Mouse (Mus musculus) cortical plate, adult 2 months (tissue): ENCODE measurements around the gene G0s2. TPM values are rescaled to one million over a fixed set of nuclear protein-coding genes. Genes with fewer than 3 reads are reported as not detected.

Experiments
- H3K27ac ChIP-seq: fragments of 200-500 bp; 2 replicates; pipeline ENCODE4 v1.5.1; 2012; ENCODE audit warnings: low read length, control low read depth, inconsistent platforms; ENCODE audit not compliant: insufficient read depth
- H3K4me1 ChIP-seq: fragments of 200-500 bp; 2 replicates; pipeline ENCODE4 v1.6.1; 2011; ENCODE audit warnings: low read length; ENCODE audit not compliant: control insufficient read depth, insufficient read depth
- H3K4me3 ChIP-seq: fragments of 200-500 bp; 2 replicates; pipeline ENCODE4 v1.5.1; 2011; ENCODE audit warnings: mild to moderate bottlenecking, low read length, control low read depth; ENCODE audit not compliant: insufficient read depth
- CTCF ChIP-seq: fragments of 200-500 bp; IDR thresholded peaks from 2 replicates; pipeline ENCODE4 v1.5.1; 2011; ENCODE audit warnings: mild to moderate bottlenecking, control low read depth, low read length; ENCODE audit not compliant: insufficient read depth; ENCODE audit errors: extremely low read depth
- POLR2A ChIP-seq: fragments of 200-500 bp; IDR thresholded peaks from 2 replicates; pipeline ENCODE4 v1.6.1; 2011; ENCODE audit warnings: mild to moderate bottlenecking, low read length, control low read depth; ENCODE audit not compliant: insufficient read depth; ENCODE audit errors: extremely low read depth
- polyA plus RNA-seq: library from polyadenylated mRNA; depleted of rRNA; stranded (reverse); fragments of >200 nt; gene quantifications from 2 replicates; pipeline ENCODE4 v1.2.3, GENCODE M21; 2012

G0s2 gene
- polyA plus RNA-seq, 1 experiment = 22.6 TPM

GRCm38 (mm10) chr1:193272137-193272915 lies 691 bp downstream of the G0s2 start:
- TF ChIP-seq CTCF (no peak), POLR2A (no peak)
- peaks cover 3% of the 10 kb centered on the region for H3K4me1 ChIP-seq
- peak overlapping the region; percentile 48 for H3K4me3 ChIP-seq
- peak overlapping the region; percentile 88 for H3K27ac ChIP-seq

GRCm38 (mm10) chr1:193270965-193271763 lies 1.9 kb downstream of the G0s2 start:
- Histone ChIP-seq H3K27ac (no peak overlapping the region), H3K4me3 (peak overlapping the region; percentile 48; the same call in 1 of the 2 replicates)
- no peak for TF ChIP-seq POLR2A
- no peak for TF ChIP-seq CTCF

GRCm38 (mm10) chr1:193265734-193266133 lies 7.3 kb downstream of the G0s2 start:
- Histone ChIP-seq H3K27ac (no peak overlapping the region), H3K4me3 (no peak overlapping the region), H3K4me1 (peaks cover 2% of the 10 kb centered on the region)
- TF ChIP-seq POLR2A (no peak), CTCF (no peak)

More at GRCm38 (mm10) chr1:193270965-193271763, 1.9 kb downstream of the G0s2 start:
- H3K4me1 ChIP-seq = peaks cover 3% of the 10 kb centered on the region

- no peak within 1 kb of the TSS for H3K4me3 ChIP-seq
- TF ChIP-seq CTCF = no peak
- no peak for TF ChIP-seq POLR2A
- H3K27ac ChIP-seq = no peak within 1 kb of the TSS
- peaks cover 2% of the 10 kb centered on the region for H3K4me1 ChIP-seq
Observed at GRCm38 (mm10) chr1:193263955-193264598, 8.9 kb downstream of the G0s2 start, which contains the start of gene Hsd11b1. TSS of gene Hsd11b1 (minus strand) at chr1:193264075.

- TF ChIP-seq POLR2A (no peak), CTCF (no peak)
- Histone ChIP-seq H3K27ac (no peak overlapping the region), H3K4me3 (no peak overlapping the region), H3K4me1 (peaks cover 2% of the 10 kb centered on the region)
Observed at GRCm38 (mm10) chr1:193263026-193263907, 9.8 kb downstream of the G0s2 start.

- peaks cover 3% of the 10 kb centered on the region for H3K4me1 ChIP-seq
- H3K4me3 ChIP-seq = no peak overlapping the region
- no peak for TF ChIP-seq CTCF
- TF ChIP-seq POLR2A = no peak
- H3K27ac ChIP-seq = no peak overlapping the region
Observed at GRCm38 (mm10) chr1:193261897-193262548, 11.0 kb downstream of the G0s2 start.

GRCm38 (mm10) chr1:193259559-193259958 lies 13.5 kb downstream of the G0s2 start:
- no peak overlapping the region for H3K4me3 ChIP-seq
- TF ChIP-seq CTCF = no peak
- TF ChIP-seq POLR2A = no peak
- no peak overlapping the region for H3K27ac ChIP-seq
- H3K4me1 ChIP-seq = peaks cover 5% of the 10 kb centered on the region

GRCm38 (mm10) chr1:193256621-193257098 lies 16.4 kb downstream of the G0s2 start:
- TF ChIP-seq CTCF (no peak), POLR2A (no peak)
- Histone ChIP-seq H3K4me3 (no peak overlapping the region), H3K4me1 (peaks cover 3% of the 10 kb centered on the region; the same call in 1 of the 2 replicates), H3K27ac (no peak overlapping the region)

GRCm38 (mm10) chr1:193256289-193256577 lies 16.8 kb downstream of the G0s2 start:
- H3K27ac ChIP-seq = no peak overlapping the region
- H3K4me3 ChIP-seq = no peak overlapping the region
- peaks cover 3% of the 10 kb centered on the region; the same call in 1 of the 2 replicates for H3K4me1 ChIP-seq
- TF ChIP-seq POLR2A (no peak), CTCF (no peak)
